Mouse (Mus musculus): Measurements from ENCODE around the gene Map7d1. TPM values are rescaled to one million over a fixed set of nuclear protein-coding genes. Genes with fewer than 3 reads are reported as not detected.
A peak's percentile ranks its signal among the peaks of the same experiment; 100 is the strongest.

Gene Map7d1
- polyA plus RNA-seq, 1 experiment from 2014 or later: 15.2 TPM

DNA sequence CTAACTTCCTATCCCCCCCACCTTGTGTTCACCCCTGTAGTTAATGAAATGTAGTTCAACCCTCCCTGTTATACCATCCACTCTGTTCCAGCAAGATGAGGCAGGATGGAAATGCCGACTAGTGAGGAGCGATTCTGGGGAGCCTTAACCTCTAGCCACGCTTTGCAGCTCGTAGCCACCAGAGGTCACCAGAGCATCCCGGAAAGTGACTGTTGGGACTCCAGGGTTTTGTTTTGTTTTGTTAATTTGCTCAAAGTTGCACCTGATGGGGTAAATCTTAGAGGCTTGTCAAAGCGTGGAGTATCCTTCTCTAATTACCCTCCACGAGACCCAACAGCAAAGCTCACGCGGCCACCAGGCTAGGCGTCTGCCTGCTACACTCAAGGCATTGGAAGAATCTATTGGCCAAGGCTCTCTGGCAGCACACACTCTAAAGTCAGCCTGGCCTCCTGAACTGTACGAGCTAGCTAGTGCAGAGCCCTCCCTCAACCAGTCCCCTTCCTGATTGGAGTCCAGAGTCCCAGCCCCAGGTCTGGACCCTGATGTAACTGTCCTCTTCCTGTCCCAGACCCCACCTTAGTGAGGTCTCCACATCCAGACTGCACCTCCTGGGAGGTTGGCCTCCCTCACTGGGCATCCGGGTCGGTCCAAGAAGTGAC is 21.9 kb upstream of the Map7d1 start:
- peak overlapping the region; percentile 37 for H3K4me2 ChIP-seq (replicated peaks; ENCODE audit: low read depth)
- peak; percentile 86 for TF ChIP-seq CTCF (IDR thresholded peaks at IDR 0.05; ENCODE audit: low read depth)
- TF ChIP-seq EP300 (optimal IDR thresholded peaks at IDR 0.05): no peak
- no peak overlapping the region for H3K9ac ChIP-seq (ENCODE audit: low read length)
- ATAC-seq (ENCODE audit: low FRiP score, low TSS enrichment) (peak; percentile 61), DNase-seq (ENCODE audit: low spot score) (peak; percentile 66)
- no peak overlapping the region for H3K27ac ChIP-seq (replicated peaks)
- 10% methylated on average over 13 of the region's 13 CpGs for WGBS
- H3K4me3 ChIP-seq (ENCODE audit: low read depth, low read length): no peak overlapping the region
- no peaks in the 10 kb centered on the region for H3K4me1 ChIP-seq (replicated peaks; ENCODE audit: control insufficient read depth, insufficient read depth)
- no peaks in the 10 kb centered on the region for H3K9me3 ChIP-seq (ENCODE audit: control insufficient read depth, low read length)
- H3K36me3 ChIP-seq (ENCODE audit: control insufficient read depth, insufficient read depth, low read length): peaks cover under 1% of the 10 kb centered on the region; the same call in 1 of the 2 replicates
- H3K27me3 ChIP-seq (ENCODE audit: control insufficient read depth, insufficient read depth, low read length): no peaks in the 10 kb centered on the region

GRCm38 (mm10) chr4:126275681-126276131 is 19.6 kb upstream of the Map7d1 start:
- H3K9me3 ChIP-seq (ENCODE audit: control insufficient read depth, low read length): no peaks in the 10 kb centered on the region
- 71% methylated on average over 13 of the region's 13 CpGs for WGBS
- no peak for TF ChIP-seq CTCF (IDR thresholded peaks at IDR 0.05; ENCODE audit: low read depth)
- TF ChIP-seq EP300 (optimal IDR thresholded peaks at IDR 0.05): no peak
- DNase-seq (ENCODE audit: low spot score) (no peak), ATAC-seq (ENCODE audit: low FRiP score, low TSS enrichment) (no peak; the same call in 1 of the 2 replicates)
- no peak overlapping the region for H3K9ac ChIP-seq (ENCODE audit: low read length)
- H3K36me3 ChIP-seq (ENCODE audit: control insufficient read depth, insufficient read depth, low read length): peaks cover 7% of the 10 kb centered on the region; the same call in 1 of the 2 replicates
- H3K27ac ChIP-seq (replicated peaks): no peak overlapping the region
- no peaks in the 10 kb centered on the region for H3K4me1 ChIP-seq (replicated peaks; ENCODE audit: control insufficient read depth, insufficient read depth)
- no peak overlapping the region for H3K4me3 ChIP-seq (ENCODE audit: low read depth, low read length)
- no peaks in the 10 kb centered on the region for H3K27me3 ChIP-seq (ENCODE audit: control insufficient read depth, insufficient read depth, low read length)
- no peak overlapping the region for H3K4me2 ChIP-seq (replicated peaks; ENCODE audit: low read depth)

DNA sequence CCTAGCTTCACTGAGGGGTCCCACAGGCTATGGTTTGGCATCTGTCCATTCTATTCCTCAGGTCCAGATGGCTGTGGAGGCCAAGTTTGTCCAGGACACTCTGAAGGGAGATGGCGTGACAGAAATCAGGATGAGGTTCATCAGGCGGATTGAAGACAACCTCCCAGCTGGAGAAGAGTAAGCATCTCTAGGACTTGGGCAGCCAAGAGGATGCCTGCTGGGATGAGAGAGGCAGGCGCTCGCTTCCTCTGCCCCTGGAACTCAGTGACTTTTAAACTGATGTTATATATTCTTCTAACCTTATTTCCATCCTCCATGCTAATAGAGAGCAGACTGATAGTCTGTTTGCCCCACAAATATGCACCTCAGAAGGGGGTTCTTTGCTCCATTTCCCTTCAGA is 18.9 kb upstream of the Map7d1 start:
- no peak overlapping the region for H3K9ac ChIP-seq (ENCODE audit: low read length)
- TF ChIP-seq CTCF (IDR thresholded peaks at IDR 0.05; ENCODE audit: low read depth): no peak
- TF ChIP-seq EP300 (optimal IDR thresholded peaks at IDR 0.05): no peak
- ATAC-seq (ENCODE audit: low FRiP score, low TSS enrichment): no peak
- no peaks in the 10 kb centered on the region for H3K27me3 ChIP-seq (ENCODE audit: control insufficient read depth, insufficient read depth, low read length)
- H3K36me3 ChIP-seq (ENCODE audit: control insufficient read depth, insufficient read depth, low read length): peaks cover 7% of the 10 kb centered on the region; the same call in 1 of the 2 replicates
- no peaks in the 10 kb centered on the region for H3K4me1 ChIP-seq (replicated peaks; ENCODE audit: control insufficient read depth, insufficient read depth)
- H3K4me3 ChIP-seq (ENCODE audit: low read depth, low read length): no peak overlapping the region
- H3K4me2 ChIP-seq (replicated peaks; ENCODE audit: low read depth): no peak overlapping the region
- H3K27ac ChIP-seq (replicated peaks): no peak overlapping the region
- no peak for DNase-seq (ENCODE audit: low spot score)
- WGBS: 88% methylated on average over 4 of the region's 4 CpGs
- no peaks in the 10 kb centered on the region for H3K9me3 ChIP-seq (ENCODE audit: control insufficient read depth, low read length)

- no peak overlapping the region for H3K4me2 ChIP-seq (replicated peaks; ENCODE audit: low read depth)
- no peak overlapping the region for H3K27ac ChIP-seq (replicated peaks)
- H3K4me3 ChIP-seq (ENCODE audit: low read depth, low read length): no peak overlapping the region
- H3K27me3 ChIP-seq (ENCODE audit: control insufficient read depth, insufficient read depth, low read length): no peaks in the 10 kb centered on the region
- no peak overlapping the region for H3K9ac ChIP-seq (ENCODE audit: low read length)
- ATAC-seq (ENCODE audit: low FRiP score, low TSS enrichment) (no peak), DNase-seq (ENCODE audit: low spot score) (no peak)
- H3K4me1 ChIP-seq (replicated peaks; ENCODE audit: control insufficient read depth, insufficient read depth): no peaks in the 10 kb centered on the region
- H3K36me3 ChIP-seq (ENCODE audit: control insufficient read depth, insufficient read depth, low read length): peaks cover 7% of the 10 kb centered on the region; the same call in 1 of the 2 replicates
- 83% methylated on average over 13 of the region's 13 CpGs for WGBS
- H3K9me3 ChIP-seq (ENCODE audit: control insufficient read depth, low read length): no peaks in the 10 kb centered on the region
- no peak for TF ChIP-seq CTCF (IDR thresholded peaks at IDR 0.05; ENCODE audit: low read depth)
Observed at GRCm38 (mm10) chr4:126273753-126274152, 17.6 kb upstream of the Map7d1 start.

- Histone ChIP-seq H3K9me3 (ENCODE audit: control insufficient read depth, low read length) (no peaks in the 10 kb centered on the region), H3K9ac (ENCODE audit: low read length) (no peak overlapping the region), H3K27ac (replicated peaks) (no peak overlapping the region), H3K4me3 (ENCODE audit: low read depth, low read length) (no peak overlapping the region), H3K4me1 (replicated peaks; ENCODE audit: control insufficient read depth, insufficient read depth) (no peaks in the 10 kb centered on the region), H3K27me3 (ENCODE audit: control insufficient read depth, insufficient read depth, low read length) (no peaks in the 10 kb centered on the region), H3K36me3 (ENCODE audit: control insufficient read depth, insufficient read depth, low read length) (peaks cover 7% of the 10 kb centered on the region; the same call in 1 of the 2 replicates), H3K4me2 (replicated peaks; ENCODE audit: low read depth) (no peak overlapping the region)
- TF ChIP-seq EP300 (optimal IDR thresholded peaks at IDR 0.05) (no peak), CTCF (IDR thresholded peaks at IDR 0.05; ENCODE audit: low read depth) (no peak)
- DNase-seq (ENCODE audit: low spot score) (no peak), ATAC-seq (ENCODE audit: low FRiP score, low TSS enrichment) (no peak)
- 67% methylated on average over 3 of the region's 3 CpGs for WGBS
Observed at GRCm38 (mm10) chr4:126269292-126269691, 13.1 kb upstream of the Map7d1 start.

DNA sequence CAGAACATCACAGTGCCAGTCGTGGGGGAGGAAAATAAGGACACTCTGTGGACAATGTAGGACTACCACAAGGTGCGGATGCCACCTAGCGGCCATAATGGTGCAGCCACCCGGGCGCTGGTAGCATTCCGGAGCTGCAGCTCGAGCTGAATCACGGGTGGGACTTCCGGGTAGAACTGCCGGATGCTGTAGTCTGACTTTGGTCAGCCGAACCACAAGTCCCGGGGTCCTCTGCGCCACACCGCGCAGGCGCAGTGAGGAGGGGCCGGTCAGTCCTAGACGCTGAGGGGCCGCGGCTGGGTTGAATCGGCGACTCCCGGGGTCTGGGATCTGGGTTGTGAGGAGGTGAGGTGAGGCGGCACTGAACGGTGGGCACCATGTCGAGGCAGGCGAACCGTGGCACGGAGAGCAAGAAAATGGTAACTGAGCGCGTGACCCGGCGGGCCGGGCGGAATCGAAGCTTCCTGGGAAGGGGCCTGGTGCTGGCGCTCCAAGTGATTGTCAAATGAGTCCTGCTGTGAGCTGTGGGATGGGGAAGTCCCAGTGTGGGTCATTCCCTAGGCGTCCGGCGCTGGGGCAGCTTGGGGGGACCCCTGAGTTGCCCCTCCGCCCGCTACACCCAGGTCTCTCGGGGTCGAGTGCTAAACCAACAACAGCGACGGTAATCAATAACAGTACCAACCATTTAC is 6.1 kb upstream of the Map7d1 start, which contains the start of gene Trappc3:
TSS of gene Trappc3 (plus strand) at position 207 of the 689 bp plus-strand sequence.
- WGBS: under 1% methylated on average over 45 of the region's 46 CpGs
- H3K4me3 ChIP-seq (ENCODE audit: low read depth, low read length): peak within 1 kb of the TSS; percentile 66

More for the DNA sequence above, 6.1 kb upstream of the Map7d1 start, which contains the start of gene Trappc3:
- ATAC-seq (ENCODE audit: low FRiP score, low TSS enrichment): peak; percentile 92
- H3K4me1 ChIP-seq (replicated peaks; ENCODE audit: control insufficient read depth, insufficient read depth): peaks cover 13% of the 10 kb centered on the region; the same call in 1 of the 2 replicates
- H3K9me3 ChIP-seq (ENCODE audit: control insufficient read depth, low read length): no peaks in the 10 kb centered on the region
- H3K27ac ChIP-seq (replicated peaks): peak within 1 kb of the TSS; percentile 89
- no peaks in the 10 kb centered on the region for H3K27me3 ChIP-seq (ENCODE audit: control insufficient read depth, insufficient read depth, low read length)
- TF ChIP-seq CTCF (IDR thresholded peaks at IDR 0.05; ENCODE audit: low read depth) (peak; percentile 99), EP300 (optimal IDR thresholded peaks at IDR 0.05) (no peak)
- peak; percentile 99 for DNase-seq (ENCODE audit: low spot score)
- peak within 1 kb of the TSS; percentile 85 for H3K4me2 ChIP-seq (replicated peaks; ENCODE audit: low read depth)
- no peaks in the 10 kb centered on the region for H3K36me3 ChIP-seq (ENCODE audit: control insufficient read depth, insufficient read depth, low read length)
- peak within 1 kb of the TSS; percentile 80 for H3K9ac ChIP-seq (ENCODE audit: low read length)
